Mouse (Mus musculus): ENCODE measurements around the gene Vsx1.

Gene Vsx1

DNA sequence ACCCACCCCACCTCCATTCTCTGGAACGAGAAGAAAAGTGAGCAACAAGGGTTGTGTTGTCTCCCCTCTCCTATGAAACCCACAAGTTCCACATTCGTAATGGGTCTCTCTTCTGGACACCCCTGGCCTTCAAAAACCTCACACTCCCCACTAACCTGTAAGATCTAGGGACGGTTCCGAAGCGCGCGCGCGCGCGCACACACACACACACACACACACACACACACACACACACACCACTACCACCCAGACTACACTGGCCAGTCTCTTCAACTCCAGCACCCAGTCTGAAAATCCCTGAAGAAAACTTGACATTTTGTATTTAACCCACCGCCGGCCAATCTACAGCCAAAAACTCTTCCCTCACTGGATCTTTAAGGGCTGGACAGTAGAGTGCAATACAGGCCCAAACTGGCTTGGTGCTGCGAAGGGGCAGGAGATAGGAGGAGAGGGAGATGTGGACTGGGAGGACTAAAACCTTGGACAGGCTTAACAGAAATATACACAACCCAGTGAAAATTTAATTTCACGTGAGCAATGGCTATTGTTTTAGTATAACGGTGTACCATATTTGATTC, at the start of gene Vsx1:
Gene Vsx1, minus strand, starts transcription at position 138 of the 578 bp plus-strand sequence.
- DNase-seq, result no peak

DNA sequence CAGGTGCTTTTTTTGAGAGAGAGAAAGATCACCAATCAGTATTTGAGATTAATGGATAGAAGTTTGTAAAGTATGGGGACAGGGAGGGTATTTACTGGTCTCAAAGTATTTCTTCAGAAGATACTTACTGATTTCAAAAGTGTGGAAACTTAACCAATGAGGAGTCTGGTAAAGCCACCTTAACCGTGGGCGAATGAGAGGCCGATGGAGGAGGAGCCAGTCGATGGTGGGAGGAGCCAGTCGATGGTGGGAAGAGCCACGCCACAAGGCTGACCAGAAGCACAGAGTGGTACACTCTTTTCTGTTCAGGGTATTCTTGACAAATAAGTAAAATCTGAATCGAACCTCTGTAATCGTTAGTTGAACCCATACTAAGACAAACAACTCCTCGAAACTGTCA, 48.7 kb upstream of the Vsx1 start:
- DNase-seq, result no peak

DNA sequence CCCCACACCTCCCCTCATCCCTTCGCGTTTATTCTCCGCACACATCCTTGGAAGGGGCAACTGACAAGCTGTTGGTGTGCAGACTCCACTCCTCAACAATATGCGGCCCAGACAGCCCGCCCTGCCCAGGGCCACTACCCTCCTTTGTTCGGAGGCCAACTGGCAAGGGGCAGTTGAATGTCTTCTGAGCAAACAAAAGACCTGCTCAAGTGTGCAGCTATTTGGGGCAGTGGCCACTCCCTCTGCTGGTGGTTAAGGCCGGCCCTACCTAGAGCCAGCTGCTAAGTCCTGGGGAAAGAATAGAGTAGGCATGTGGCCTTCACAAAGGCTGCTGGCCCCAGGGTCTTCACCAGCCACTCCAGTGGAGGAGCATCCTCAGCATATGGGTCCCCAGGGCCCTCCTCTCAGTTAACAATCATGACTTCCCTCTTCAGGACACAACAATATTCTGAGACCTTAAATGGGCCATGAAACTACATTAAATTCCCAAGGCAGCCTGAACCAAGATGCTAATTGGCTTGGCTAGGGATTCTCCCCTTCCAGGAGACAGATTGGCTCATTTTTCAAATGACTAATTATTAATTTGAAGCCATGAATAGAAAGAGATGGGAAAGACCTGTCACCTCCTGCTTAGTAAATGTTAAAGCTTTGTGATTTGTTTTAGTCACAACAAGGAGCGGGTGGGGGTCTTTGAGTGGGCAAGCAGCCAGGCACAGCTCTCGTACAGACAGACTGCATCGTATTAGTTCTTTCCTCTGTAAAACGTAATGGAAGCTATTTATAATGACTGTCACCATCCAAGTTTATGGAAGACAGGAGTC, 46.8 kb upstream of the Vsx1 start:
- no peak for DNase-seq

DNA sequence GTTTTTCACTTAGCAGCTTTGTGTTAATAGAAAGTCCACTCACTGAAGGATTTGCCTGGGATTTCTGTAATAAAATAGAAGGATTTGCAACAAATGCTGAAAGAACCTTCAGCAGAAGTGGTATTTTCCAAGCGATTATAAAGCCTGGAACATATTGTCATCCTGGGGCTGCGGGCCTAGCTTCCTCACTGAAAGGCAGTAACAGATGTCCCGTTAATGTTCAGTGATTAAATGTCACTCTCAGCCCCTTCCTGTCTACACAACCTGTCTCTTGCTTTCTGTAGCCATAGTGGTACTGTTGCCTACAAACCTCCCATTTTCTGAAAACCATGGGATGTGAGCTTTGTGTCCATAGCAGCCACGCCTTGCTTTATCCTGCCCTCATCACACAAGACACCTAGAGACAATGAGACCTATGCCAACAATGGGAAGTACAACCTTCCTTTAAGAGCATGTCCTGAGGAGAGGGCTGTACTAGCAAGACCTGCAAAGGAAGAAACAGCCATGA, 23.1 kb upstream of the Vsx1 start:
- DNase-seq, result no peak

DNA sequence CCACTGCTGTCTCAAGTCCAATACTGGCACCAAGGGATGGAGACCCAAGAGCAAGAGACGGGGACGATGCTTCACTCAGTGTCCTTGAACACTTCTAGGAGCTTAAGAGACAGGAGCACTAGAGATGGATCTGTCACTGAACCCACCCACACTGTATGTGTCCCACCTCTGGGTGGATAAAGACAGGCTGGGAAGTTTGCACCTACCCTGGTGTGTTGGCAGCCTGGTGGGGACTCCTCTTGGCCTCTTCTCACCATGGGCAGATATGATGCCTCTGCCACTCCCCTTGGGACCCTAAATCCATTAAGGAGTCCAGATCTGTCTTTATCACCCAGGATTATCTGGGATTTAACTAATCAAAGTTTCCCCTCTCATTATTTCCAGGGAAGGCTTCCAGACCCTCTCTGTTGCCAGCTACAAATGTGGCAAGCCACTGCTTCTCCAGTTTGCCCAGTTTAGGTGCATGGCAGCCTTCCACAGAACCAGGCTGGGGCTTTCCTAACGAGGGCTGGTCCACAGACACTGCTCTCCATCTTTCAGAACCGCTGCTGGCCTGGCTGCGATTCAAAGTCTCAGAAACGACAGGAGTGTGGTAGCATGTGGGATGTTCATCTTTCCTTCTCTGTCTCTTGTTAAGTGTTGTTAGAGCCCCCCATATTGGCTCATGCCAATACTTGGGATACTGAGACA, 2.5 kb upstream of the Vsx1 start:
- no peak for DNase-seq

DNA sequence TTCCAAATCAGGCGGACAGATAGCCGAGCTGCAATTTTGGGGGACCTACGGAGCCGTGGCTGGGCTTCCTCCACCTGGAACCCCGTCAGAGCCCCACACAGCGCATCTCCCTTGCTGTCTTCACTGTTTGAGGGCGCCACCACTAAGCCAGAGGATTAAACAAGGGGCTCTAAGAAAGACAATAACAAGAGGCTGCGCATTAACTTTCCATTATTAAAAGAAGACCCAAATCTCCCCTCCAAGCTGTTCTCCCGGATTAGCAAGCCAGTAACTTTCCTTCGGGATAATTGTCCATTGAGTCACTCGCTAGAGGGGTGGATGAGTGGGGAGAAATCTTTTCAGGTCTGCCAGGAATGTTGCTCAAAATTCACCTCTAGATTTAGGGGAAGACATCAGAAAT, 1.1 kb upstream of the Vsx1 start:
- no peak for DNase-seq

DNA sequence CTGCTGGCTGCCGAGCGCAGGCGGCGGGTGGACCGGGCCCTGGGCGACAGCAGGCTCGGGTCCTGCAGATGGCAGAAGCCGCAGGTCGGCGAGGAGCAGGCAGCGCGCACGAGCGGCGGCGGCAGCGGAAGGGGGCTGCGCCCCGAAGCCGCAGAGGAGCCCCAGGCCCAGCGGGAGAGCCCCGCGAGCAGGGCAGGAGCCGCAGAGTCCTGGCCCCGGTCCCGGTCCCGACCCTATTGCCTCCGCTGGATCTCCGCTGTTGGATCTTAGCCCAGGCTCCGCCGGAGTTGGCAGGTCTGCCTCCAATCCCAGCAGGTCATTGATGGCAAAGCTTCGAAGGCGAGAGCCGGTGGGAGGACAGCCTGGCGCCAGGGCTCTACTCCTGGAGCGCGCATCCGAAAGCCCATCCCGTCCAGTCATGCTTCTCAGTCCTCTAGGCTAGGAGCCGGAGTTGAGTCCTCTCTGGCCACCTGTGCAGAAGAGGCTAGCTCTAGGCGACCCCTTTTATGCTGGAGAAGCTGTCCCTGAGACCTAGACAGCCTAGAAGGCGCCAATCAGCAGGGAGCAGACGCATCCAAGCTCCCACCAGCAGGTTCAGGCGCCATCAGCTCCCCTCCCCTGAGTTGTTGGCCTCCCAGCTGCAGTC, 496 bp downstream of the Vsx1 start:
- DNase-seq, result peak; percentile 78 to 83

DNA sequence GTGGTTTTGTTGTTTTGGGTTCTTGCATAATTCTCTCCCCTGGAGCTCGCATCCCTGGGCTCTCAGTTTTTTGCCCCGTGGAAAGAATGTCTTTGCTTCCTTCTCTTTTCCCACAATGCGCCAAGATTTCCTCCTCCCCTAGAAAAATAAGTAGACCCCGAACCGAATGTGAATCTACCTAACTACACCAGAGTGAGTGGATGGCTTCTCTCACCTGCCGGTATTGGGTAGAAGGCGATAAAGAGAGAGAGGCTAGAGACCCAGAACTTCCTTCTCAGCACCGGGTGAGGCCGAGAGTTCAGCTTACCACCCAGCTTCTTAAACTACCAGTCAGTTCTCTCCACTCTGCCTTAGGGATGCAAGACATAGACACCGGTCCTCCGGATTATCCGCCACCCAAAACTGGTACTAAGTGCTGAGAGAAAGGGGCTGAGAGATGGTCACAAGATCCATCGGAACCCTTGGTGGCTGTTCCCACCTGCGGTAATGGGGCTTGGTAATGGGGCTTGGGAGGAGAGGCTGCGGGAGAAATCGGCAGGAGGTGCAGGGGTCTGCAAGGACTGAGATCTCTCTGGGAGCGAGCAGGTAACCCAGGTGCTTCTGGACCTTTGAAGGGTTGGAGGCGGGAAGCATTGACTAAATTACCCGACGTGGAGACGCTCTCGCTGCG, 1.2 kb downstream of the Vsx1 start:
- DNase-seq, result no peak

DNA sequence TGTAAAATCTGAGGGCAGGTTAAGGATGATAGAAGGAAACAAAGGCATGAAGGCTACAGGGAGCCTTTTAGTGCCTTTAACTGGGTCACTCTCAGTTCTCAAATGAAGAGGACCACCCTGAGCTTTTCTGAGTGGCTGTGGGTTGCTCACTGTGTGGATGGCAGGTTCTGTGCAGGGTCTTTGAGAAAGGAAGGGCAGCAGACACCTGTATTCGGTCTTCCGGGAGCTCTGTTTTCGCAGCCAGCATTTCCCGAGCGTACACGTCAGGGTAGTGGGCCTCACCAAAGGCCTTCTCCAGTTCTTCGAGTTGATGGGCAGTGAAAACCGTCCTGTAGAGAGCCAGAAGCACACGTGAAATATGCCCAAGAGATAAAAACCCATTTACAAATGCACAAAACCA, 3.8 kb downstream of the Vsx1 start:
- DNase-seq, result no peak

DNA sequence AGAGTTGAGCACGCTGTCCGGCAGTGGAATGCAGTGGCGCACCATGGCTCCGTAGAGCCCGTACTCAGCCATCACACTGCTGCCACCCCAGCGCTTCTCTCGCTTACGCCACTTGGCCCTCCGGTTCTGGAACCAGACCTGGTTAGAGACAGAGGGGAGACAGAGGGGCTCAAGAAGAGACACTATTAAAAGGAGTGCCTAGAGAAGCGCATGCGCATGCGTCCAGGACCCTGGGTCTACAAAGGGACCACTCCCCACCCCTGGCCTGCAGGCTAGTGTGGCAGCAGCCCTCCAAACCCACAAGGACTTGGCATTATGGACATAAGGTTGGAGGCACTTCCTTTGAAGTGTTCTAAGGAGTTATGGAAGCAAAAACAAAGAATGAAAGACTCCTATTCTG, 4.7 kb downstream of the Vsx1 start:
- no peak for DNase-seq

DNA sequence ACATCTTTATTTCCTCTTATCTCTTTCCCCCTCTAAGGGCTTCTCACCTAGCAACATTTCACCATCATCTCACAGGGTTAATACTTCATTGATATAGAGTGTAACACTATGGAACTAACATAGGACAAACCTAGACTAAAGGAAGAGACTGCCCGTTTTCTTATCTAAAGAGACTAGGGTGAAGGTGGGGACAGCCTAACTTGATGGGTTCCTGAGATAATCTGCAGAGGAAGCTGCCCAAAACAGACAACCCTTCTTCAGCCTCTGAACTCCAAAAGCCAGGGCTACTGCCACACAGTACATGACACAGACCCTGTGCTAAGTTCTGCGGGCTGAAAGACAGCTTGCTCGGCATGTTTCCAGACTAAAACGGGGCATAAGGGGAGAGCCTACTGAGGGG, 7.6 kb downstream of the Vsx1 start:
- DNase-seq, result no peak

DNA sequence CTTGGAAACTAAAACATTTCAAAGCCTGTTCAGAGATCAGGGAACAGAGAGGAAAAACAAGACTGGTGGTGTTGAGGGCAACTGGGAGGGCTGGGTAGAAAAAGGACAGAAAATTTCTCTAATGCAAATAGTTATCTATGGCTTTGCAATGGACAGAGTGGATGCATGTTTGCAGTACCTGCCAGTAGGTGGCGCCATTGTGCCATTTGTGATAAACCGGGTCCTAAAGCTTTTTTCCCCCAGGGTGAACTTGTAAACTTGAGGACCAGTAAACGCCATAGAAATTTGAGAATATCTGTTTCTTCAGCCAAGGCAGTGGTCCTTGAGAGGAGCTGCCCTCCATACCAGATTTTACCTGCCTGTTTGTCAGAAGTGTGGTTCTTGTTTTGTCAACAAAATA, 10.8 kb downstream of the Vsx1 start:
- peak; percentile 59 to 75 for DNase-seq

DNA sequence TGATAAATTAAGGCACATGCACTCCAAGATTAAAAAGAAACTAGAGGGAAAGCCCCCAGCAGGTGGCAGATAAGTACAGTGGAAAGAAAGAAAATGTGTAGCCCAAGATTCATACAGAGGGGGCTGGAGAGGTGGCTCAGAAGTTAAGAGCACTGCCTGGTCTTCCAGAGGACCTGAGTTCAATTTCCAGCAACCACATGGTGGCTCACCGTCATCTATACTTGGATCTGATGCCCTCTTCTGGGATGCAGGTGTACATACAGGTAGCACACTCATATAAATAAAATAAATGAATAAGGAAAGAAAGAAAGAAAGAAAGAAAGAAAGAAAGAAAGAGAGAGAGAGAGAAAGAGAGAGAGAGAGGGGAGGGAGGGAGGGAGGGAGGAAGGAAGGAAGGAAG, 13.6 kb downstream of the Vsx1 start:
- no peak for DNase-seq

DNA sequence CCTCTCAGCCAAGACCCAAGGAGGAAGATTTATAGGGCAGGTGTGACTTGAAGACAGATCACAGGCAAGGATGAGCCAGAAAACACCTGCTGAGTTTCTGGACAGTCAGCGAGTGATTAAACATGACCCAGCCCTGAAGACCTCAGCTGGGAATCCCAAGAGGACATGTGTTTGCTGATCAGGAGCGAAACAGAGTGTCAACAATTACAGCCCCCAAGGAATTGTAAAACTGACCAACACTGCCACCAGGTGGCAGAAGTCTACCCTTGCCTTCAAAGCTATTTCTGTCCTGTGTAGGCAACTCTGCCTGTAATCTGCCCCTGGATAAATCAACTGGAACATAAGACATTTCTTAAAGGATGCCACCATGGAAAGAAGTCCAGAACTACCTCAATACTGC, 14.3 kb downstream of the Vsx1 start:
- peak; percentile 29 to 34 for DNase-seq

DNA sequence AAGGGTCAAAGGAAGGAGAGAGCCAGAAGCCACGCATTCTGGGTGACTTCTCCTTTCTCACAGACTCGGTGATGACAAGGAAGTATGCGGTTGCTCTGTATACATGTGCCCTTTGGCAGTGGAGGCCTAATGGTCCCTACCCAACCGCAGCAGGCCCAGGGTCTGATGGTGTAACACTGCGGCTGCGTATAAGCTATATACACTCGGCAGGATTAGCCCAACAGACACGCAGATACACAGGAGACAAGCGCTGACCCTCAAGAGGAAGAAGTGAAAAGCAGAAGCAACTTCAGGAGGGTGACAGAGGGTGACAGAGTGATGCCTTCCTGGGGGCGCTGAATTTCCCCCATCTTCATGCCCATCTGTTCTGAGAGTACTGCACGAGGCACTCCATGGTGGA, 15.2 kb downstream of the Vsx1 start:
- DNase-seq, result no peak

DNA sequence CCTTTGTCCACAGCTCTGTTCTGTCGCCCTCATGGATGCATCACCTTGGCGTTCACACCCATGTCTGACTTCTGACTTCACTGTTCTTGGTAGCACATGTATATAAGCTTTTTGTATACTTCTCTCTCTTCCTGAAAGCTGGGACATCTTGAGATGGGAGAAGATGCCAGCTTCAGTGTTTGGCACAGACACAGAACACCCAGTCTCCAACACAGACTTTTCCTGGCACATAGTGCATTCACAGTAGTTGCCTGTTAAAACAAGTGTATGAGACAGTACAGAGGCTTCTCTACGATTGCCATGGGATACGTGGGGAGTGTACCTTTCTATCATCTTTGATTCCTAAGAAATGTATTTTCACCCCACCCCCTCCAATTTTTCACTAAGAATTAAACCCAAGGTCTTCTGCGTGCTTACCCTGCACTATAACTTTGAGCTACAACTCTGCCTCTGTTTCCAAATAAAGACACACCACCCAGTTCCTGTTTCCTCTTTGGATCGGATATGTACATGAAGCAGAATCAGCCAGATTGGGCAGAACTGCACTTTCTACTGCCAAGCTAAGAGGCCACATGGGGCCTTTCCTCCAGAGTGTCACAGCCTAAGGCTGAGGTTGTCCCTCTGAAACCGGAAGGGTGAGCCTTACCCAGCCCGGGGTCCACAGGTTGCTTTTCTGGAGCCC, 17.4 kb downstream of the Vsx1 start:
- no peak for DNase-seq

DNA sequence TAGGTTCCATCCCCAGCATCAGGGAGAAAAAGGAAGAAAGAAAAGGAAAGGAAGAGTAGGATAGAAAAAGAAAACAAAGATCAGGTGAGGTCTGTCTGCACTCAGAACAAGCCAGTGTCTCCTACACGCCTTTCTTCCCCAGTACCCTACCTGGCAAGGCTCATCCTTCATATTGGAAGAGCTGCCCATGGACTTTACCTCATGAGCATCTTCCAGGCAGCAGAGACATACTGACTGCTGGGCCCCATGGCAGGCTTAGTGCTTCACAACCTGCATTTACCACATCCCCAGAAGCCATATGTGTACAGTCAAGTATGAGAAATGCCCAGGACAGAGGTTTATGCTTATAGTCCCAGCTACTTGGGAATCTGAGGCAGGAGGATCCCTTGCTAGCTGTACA, 18.2 kb downstream of the Vsx1 start:
- no peak for DNase-seq

DNA sequence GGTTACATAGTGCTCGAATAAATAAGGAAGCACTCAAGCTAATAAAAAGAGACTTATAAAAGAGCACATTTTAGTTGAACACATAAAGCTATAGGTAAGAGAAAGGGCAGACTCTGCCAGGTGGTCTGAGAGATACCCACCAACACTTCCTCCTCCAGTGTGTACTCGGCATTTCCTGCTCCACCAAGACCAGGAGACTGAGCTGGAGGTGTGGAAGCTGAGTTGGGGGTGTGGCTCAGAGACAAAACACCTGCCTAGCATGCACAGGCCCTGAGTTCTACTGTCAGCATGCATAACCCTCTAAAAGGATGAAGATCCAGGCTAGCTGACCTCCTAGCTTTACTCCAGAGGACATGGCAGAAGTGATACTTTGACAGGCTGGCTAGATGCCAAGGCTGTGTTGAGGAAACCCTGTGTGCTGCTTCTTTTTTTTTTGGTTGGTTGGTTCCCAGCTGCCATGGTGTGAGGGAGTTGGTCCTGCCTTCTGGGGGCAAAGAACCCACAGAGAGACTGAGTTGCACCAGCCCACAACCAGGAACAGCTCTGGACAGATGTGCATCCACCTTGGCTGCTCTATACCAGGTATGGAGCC, 19.6 kb downstream of the Vsx1 start:
- no peak for DNase-seq

DNA sequence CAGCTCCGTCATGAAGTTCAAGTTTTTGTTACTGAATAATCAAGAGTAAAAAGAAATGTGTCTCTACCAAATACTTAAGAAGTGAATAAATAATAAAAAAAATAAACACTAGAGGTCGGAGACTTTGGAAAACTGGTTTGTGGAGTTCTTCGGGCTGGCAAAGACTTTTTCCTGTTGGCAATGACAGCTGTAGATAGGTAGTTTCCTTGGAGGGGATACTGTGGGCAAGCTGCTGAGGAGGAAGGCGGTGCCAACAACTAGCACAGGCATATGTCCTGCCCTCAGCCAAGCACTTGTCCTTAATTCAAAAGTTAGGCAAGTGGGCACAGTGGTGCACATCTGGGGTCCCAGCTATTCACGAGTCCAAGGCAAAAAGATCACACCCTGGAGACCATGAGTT, 20.2 kb downstream of the Vsx1 start:
- no peak for DNase-seq

DNA sequence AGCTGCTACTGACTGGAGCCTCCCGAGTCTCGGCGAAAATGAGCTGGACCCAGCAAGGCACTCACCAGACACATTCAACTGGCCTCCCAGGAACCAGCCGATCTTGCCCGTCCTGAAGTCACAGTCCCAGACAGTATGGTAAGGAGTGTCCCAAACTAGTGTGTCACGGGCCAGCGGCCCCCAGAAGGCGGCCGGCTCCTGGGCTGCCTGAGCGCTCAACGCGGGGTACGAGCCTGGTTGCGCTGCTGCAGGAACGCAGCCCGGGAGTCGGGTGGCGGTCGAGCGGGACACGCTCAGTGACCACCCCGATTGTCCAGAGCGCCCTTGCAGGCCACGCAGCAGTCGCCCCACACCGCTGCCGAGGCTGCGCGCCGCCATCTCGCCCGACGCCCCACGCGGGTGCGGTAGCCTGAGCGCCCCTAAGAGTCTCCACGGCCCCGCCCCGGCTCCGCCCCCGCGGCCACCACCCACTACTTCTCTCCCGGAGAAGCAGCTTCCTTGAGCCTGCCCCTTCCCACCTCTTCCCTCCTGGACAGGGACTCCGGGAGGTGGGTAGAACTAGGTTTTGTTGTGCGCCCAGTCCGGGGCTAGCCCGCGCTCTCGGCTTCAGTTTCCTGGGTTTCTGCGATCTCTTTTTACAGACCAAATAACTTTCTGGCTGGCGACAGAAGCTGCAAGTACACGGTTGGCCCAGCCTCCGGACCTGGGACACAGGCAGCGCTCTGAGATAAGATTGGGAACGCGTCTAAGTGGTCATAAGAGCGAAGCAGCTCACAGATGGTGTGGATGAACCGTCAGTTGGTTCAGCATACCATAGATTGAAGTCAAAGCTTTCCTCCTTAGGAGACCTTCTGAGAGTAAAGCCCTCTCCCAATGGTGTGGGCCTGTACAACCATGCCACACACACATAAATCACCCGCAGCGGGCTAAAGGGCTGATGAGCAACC, 21.1 kb downstream of the Vsx1 start, which contains the start of gene Acss1:
Gene Acss1, minus strand, starts transcription at position 681 of the 947 bp plus-strand sequence.
- DNase-seq, result peak; percentile 23 to 25

Measured in cerebellum, adult 18-20 months (tissue).